Mouse (Mus musculus) olfactory bulb, adult 2 months (tissue): ENCODE results near the gene Adh1. TPM values are rescaled to one million over a fixed set of nuclear protein-coding genes. Genes with fewer than 3 reads are reported as not detected.

Source experiments
- H3K27ac ChIP-seq: fragments of 200-500 bp; 2 replicates; pipeline ENCODE4 v1.5.1; 2012; ENCODE audit warnings: low read depth, low read length; ENCODE audit not compliant: insufficient read depth
- H3K4me1 ChIP-seq: fragments of 200-500 bp; 2 replicates; pipeline ENCODE4 v1.6.1; 2012; ENCODE audit warnings: low read length; ENCODE audit not compliant: control insufficient read depth, insufficient read depth
- H3K4me3 ChIP-seq: fragments of 200-500 bp; 2 replicates; pipeline ENCODE4 v1.5.1; 2012; ENCODE audit warnings: mild to moderate bottlenecking, low read depth, low read length, moderate library complexity; ENCODE audit not compliant: insufficient read depth
- CTCF ChIP-seq: fragments of 200-500 bp; IDR thresholded peaks from 2 replicates; pipeline ENCODE4 v1.5.1; 2012; ENCODE audit warnings: low read depth, mild to moderate bottlenecking, low read length, moderate library complexity; ENCODE audit not compliant: insufficient read depth
- POLR2A ChIP-seq: fragments of 200-500 bp; IDR thresholded peaks from 2 replicates; pipeline ENCODE4 v1.6.1; 2012; ENCODE audit warnings: mild to moderate bottlenecking, low read depth, low read length, moderate library complexity; ENCODE audit not compliant: insufficient read depth
- WGBS: fragments of 180-500 bp; shearing (Covaris S2); methylation state at CpG from one replicate; pipeline ENCODE4 v1.1.7; 2018; 5-methylcytosine and 5-hydroxymethylcytosine counted together
- polyA plus RNA-seq: library from polyadenylated mRNA; stranded (reverse); fragments of >200 nt; gene quantifications from 2 replicates; pipeline ENCODE4 v1.2.4, GENCODE M21; 2012; ENCODE audit warnings: low replicate concordance; ENCODE audit not compliant: missing spikeins, insufficient read depth, insufficient read length

Gene Adh1
- polyA plus RNA-seq, 1 experiment: not detected

- Histone ChIP-seq H3K27ac (no peak within 1 kb of the TSS), H3K4me1 (no peaks in the 10 kb centered on the region), H3K4me3 (no peak within 1 kb of the TSS)
- TF ChIP-seq CTCF: no peak
- no peak for TF ChIP-seq POLR2A
- 81% methylated on average over 5 of the region's 5 CpGs for WGBS
Measured at GRCm38 (mm10) chr3:138312965-138313364, 52.2 kb downstream of the Adh1 start, which contains the start of gene Adh6a. TSS of gene Adh6a (plus strand) at chr3:138313286.

- TF ChIP-seq CTCF (no peak), POLR2A (no peak)
- WGBS: 87% methylated on average over 2 of the region's 2 CpGs
- Histone ChIP-seq H3K27ac (no peak overlapping the region), H3K4me3 (no peak overlapping the region), H3K4me1 (no peaks in the 10 kb centered on the region)
Measured at GRCm38 (mm10) chr3:138316908-138317472, 56.2 kb downstream of the Adh1 start.

- no peak for TF ChIP-seq CTCF
- TF ChIP-seq POLR2A: no peak
- Histone ChIP-seq H3K27ac (no peak overlapping the region), H3K4me1 (no peaks in the 10 kb centered on the region), H3K4me3 (no peak overlapping the region)
- 93% methylated on average over 17 of the region's 17 CpGs for WGBS
Measured at GRCm38 (mm10) chr3:138325001-138325400, 64.2 kb downstream of the Adh1 start.

DNA sequence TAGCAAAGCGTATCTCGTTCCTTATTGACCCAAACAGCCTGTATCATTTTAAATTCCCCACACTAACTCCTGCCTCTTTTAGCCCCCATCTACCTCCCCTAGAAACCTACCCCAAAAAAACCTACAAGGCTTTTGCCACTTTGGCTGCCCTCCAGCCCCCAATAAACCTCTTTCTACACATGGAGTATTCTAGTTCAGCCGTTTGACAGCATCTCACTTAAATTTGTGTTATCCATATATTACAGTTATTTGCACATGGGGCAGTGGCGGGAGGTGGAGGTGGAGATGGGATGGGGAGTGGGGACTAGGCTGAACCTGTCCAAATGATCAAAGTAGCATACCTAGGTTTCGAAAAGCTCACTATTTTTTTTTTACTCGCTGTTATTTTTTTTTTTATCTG is 64.7 kb downstream of the Adh1 start:
- no peak overlapping the region for H3K27ac ChIP-seq
- WGBS: 91% methylated on average over 6 of the region's 6 CpGs
- no peak overlapping the region for H3K4me3 ChIP-seq
- TF ChIP-seq CTCF (no peak), POLR2A (no peak)
- no peaks in the 10 kb centered on the region for H3K4me1 ChIP-seq

- no peak for TF ChIP-seq CTCF
- no peak for TF ChIP-seq POLR2A
- H3K4me3 ChIP-seq: no peak overlapping the region
- no peaks in the 10 kb centered on the region for H3K4me1 ChIP-seq
- 93% methylated on average over 8 of the region's 8 CpGs for WGBS
- no peak overlapping the region for H3K27ac ChIP-seq
Measured at GRCm38 (mm10) chr3:138333910-138334309, 73.1 kb downstream of the Adh1 start.

- Histone ChIP-seq H3K4me1 (no peaks in the 10 kb centered on the region), H3K27ac (no peak overlapping the region), H3K4me3 (no peak overlapping the region)
- 92% methylated on average over 4 of the region's 4 CpGs for WGBS
- TF ChIP-seq POLR2A (no peak), CTCF (no peak)
Measured at GRCm38 (mm10) chr3:138334320-138334719, 73.5 kb downstream of the Adh1 start.

- H3K4me3 ChIP-seq: no peak overlapping the region
- WGBS: 96% methylated on average over 1 of the region's 1 CpGs
- no peak overlapping the region for H3K27ac ChIP-seq
- TF ChIP-seq POLR2A (no peak), CTCF (no peak)
- H3K4me1 ChIP-seq: no peaks in the 10 kb centered on the region
Measured at GRCm38 (mm10) chr3:138335566-138335965, 74.8 kb downstream of the Adh1 start.

DNA sequence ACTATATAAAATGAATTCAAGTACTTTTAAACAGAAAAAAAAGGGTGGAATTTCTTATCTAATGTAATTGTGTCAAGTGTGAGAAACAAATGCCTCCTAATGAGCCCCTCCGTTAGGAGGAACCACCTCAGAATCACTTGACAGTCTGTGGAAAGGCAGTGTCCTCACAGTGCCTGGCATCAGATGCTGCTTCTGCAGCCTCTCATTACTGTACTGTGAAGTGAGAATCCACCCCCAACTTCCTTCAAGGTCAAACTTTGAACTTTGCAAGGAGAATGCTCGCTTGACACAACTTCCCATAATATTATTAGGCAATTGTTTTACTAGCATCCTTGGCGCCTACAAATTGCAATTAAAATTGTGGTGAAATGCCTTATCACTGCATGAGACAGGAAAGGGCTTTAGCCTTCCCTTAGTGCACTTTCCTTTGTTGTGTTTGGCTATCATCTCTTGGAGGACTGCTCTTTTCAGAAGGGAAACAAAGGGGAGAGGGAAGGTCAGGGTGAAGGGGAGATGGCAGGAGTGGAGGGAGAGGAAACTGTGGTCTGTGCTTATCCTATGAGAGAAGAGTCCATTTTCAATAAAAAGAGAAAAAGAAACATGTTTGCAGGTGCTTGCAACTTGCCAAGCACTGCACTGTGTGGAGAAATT is 75.4 kb downstream of the Adh1 start:
- WGBS: 63% methylated on average over 3 of the region's 3 CpGs
- no peak for TF ChIP-seq CTCF
- no peak for TF ChIP-seq POLR2A

More for the DNA sequence above, 75.4 kb downstream of the Adh1 start:
- no peaks in the 10 kb centered on the region for H3K4me1 ChIP-seq
- H3K4me3 ChIP-seq: no peak overlapping the region
- no peak overlapping the region for H3K27ac ChIP-seq

Other genes with a start within 250 kb of the Adh1 start
- gene 1110002E22Rik, start 195.9 kb upstream of the Adh1 start, polyA plus RNA-seq: not detected in 2 replicates
- not detected in 2 replicates for gene Gm5105, start 193.6 kb upstream of the Adh1 start, polyA plus RNA-seq
- gene Trmt10a, start 117.5 kb upstream of the Adh1 start, polyA plus RNA-seq: not detected in 2 replicates
- gene Mttp, start 116.0 kb upstream of the Adh1 start, polyA plus RNA-seq: not detected in 2 replicates
- gene 4930579F01Rik, start 67.2 kb upstream of the Adh1 start, polyA plus RNA-seq: not detected in 2 replicates
- not detected in 2 replicates for gene Adh7, start 43.2 kb upstream of the Adh1 start, polyA plus RNA-seq
- gene Adh6a, start 52.3 kb downstream of the Adh1 start, polyA plus RNA-seq: not detected in 2 replicates
- gene Adh6b, start 80.8 kb downstream of the Adh1 start, polyA plus RNA-seq: not detected in 2 replicates
- gene Adh4, start 154.5 kb downstream of the Adh1 start, polyA plus RNA-seq: not detected in 2 replicates
- not detected in 2 replicates for gene Adh5, start 182.1 kb downstream of the Adh1 start, polyA plus RNA-seq
- gene Metap1, start 228.5 kb downstream of the Adh1 start, polyA plus RNA-seq: not detected in 2 replicates